Mouse (Mus musculus) left cerebral cortex, adult 18-20 months (tissue): Measurements from ENCODE around the gene Pxn. TPM values are rescaled to one million over a fixed set of nuclear protein-coding genes. Genes with fewer than 3 reads are reported as not detected.
A peak's percentile ranks its signal among the peaks of the same experiment; 100 is the strongest.
"Not testable (repeated sequence)": the region's sequence is repeated elsewhere in the genome, so short reads cannot be mapped to it uniquely, and the experiment has no call there.

Experiments used
- DNase-seq, 2 experiments: peaks; one replicate each; pipeline ENCODE4 v3.0.0; 2021 to 2022; ENCODE audit warnings: low spot score in 2 of 2, mixed read lengths in 1 of 2
- total RNA-seq, 2 experiments: library from RNA; stranded (reverse); gene quantifications; 2 replicates each; pipeline ENCODE4 v1.2.3; 2021

Pxn gene
- total RNA-seq, 2 experiments from 2014 or later: 22.2 to 25.7 TPM

GRCm38 (mm10) chr5:115485489-115486205 lies 20.8 kb upstream of the Pxn start:
- no peak for DNase-seq

GRCm38 (mm10) chr5:115486726-115487125 lies 19.8 kb upstream of the Pxn start:
- no peak for DNase-seq

GRCm38 (mm10) chr5:115487353-115487752 lies 19.1 kb upstream of the Pxn start:
- DNase-seq: no peak

- DNase-seq: no peak
Observed at GRCm38 (mm10) chr5:115487942-115488580, 18.4 kb upstream of the Pxn start.

DNA sequence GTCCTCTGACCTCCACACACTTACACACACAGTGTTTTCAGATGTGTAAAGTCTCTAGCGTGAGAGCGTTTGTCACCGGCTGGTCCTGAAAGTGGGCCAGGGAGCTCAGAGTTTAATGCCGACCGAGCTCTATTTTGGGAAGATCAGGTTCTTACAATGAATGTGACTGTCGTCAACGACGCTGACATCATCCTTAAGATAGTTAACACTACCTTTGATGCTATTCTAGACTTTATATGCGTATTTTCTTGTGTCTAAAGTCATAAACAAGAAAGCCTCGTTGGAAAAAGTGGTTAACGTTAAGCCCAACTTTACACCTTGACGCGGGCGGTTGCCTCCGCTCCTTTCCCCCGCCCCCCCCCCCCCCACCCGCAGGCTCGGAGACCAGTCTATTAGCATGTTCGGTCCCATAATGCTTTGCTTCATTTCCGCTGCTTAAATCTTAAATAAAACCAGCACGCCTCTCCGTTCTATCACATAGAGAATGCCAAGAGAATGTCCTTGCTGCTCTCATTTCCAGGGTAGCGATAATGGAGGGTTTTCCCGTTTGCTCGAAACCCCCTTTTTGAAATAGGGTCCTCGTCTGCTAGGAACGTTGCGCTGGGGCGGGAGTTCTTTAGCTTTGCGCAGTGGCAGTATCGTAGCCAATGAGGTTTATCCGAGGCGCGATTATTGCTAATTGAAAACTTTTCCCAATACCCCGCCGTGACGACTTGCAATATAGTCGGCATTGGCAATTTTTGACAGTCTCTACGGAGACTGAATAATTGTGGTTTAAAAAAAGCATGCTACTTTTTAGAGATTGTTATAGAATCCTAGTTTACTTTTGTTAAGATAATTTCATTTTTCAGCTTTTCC lies 17.4 kb upstream of the Pxn start:
- peak; percentile 63 to 65 for DNase-seq

DNA sequence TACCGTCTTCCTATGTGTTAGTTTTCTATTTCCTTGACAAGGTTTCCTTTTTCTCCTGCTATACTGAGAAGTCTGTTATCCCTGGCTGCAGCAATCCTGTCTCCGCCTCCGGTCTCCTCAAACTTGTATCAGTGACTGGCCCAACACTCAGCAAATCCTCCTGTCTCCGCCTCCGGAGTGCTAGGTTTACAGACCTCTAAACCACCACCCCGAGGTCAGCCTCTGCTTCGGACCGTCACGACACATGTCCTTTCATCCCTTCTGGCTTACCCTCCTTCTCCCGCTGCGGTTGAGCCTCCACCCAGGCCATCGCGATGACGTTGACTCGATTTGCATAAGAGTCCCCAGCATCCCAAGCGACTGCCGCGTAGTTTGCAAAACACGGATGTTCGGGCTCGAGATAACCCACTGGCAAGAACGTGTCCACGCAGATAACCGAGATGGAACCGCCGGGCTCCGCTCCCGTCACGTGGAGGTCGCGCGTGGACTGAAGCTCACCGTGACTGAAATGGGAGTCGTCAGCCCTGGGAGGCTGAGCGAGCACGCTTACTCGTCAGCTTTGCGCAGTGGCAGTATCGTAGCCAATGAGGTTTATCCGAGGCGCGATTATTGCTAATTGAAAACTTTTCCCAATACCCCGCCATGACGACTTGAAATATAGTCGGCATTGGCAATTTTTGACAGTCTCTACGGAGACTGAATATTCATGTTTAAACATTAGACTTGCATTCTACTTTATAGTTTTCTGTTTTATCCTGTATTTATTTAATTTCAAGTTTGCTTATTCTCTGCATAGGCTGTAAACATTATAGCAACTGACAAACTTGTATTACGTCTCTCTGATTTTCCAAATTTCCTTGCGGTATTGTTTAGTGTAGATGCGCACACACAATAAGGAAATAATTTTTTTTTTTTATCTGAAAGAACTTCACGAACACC lies 16.5 kb upstream of the Pxn start:
- DNase-seq: peak; percentile 81 to 82

GRCm38 (mm10) chr5:115490638-115491000 lies 15.9 kb upstream of the Pxn start:
- DNase-seq: no peak

GRCm38 (mm10) chr5:115491076-115491475 lies 15.4 kb upstream of the Pxn start:
- no peak for DNase-seq

DNA sequence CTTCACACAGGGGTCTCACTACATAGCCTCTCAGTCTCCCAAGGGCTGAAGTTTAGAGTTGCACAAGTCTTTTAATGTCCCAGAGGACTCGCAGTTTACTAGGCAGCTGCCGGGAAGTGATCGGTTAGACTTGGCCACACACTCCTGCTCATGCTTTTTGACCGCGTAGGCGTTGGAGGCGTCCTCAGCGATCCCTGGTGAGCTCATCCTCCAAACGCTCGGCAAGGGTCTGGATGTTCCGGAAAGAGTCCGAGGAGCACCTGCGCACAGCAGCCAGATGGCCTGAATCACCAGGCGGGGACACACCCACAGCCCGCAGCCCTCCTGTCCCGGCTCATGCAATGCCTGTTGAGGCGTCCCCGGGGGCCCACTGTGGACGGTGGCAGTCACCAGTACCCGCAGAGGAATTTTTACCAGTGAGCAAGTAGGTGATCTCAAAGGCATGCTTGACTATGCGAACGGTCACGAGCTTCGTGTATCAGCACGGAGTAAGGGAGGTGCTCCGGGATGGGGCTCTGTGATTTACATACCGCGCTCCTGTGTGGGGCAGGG lies 14.6 kb upstream of the Pxn start:
- DNase-seq: peak in 1 of 2 experiments; percentile 34

DNA sequence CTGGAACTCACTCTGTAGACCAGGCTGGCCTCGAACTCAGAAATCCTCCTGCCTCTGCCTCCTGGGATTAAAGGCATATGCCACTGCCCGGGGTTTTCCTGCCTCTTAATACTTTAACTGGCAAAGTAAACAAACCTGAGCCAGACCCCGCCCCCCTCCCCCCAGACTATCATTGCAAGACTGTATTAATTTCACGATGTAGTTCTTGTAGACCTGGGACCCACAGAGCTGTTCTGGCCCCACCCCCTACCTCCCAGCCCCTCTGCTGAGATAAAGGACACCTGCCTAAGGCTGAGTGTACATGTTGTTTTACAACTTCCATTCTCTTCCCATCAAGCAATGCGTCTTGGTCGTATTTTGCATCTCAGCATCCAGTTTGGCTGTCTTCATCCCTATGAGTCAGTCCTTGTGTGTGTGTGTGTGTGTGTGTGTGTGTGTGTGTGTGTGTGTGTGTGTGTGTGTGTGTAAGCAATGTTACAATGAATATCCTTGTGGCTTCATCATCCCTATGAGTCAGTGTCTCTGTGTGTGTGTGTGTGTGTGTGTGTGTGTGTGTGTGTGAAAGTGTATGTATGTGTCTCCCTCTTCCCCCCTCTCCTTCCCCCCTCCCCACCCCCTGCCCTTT lies 13.7 kb upstream of the Pxn start:
- DNase-seq: no peak

DNA sequence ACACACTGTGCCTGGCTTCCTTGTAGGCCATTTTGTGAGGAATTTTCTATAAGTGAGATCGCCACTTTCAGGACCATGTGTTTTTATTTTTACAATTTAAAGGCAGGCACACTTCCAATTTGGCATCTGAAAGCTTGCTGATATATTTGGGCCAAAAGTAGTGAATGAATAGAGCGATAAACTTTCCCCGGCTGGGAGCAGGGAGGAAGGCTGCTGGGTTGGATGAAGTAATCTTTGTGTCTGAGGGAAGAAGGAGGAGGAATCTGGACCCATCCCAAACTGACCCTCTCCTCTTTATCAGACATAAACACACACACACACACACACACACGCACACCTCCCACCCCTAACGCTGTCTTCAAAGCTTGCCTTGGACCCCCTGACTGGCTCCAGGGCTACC lies 13.0 kb upstream of the Pxn start:
- no peak for DNase-seq

GRCm38 (mm10) chr5:115495618-115496017 lies 10.9 kb upstream of the Pxn start:
- not testable (repeated sequence) for DNase-seq

DNA sequence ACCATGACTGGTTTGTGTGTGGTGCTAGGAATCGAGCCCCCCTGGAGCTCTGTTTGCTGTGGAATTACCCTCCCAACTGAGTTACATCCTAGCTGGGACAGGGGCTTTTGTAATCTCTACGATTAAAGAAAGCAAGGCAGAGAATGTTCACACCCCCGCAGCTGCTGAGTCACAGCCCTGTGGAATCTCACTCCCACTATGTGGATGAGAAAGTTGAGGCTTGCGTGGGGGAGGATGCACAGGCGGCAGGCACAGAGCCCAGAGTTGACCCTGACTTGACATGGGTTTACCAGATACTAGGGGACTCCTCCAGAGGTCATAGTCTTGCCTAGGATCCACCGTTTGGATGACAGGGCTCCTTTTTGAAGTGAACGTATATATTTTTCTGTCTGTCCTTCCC lies 9.4 kb upstream of the Pxn start:
- DNase-seq: peak in 1 of 2 experiments; percentile 49

DNA sequence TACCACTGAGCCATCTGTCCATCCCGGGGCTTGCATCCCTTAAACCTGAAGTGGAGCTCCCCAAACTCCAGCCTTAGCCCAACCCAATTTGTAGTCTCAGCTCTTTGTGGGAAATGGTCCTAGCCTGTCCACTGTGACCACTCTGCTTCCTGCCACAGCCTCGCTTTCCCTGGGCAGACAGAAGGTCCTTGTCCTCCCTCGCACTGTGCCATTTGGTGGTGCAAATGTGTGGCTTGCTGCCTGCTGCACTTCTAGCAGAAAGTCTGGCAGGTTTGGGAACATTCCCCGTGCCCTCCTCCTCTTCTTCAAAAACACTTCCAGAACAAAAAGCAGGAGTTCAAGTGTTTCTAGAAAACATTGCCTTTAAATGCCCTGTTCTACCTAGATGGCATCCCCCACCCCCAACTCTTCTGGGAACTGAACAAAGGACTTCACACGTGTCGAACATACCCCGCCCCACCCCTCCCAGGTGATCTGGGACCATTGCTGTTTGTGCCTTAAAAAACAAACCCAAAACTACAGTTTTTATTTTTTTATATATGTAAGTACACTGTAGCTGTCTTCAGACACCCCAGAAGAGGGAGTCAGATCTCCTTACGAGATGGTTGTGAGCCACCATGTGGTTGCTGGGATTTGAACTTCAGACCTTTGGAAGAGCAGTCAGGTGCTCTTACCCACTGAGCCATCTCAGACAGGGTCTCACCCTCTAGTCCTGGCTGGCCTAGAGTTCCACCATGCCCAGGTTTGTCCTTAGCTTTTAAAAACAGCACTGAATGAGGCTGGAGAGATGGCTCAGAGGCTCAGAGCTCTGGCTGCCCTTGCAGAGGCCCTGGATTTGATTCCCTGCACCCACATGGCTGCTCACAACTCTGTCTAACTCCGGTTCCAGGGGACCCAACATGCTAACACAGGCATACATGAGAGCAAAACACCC lies 7.9 kb upstream of the Pxn start:
- no peak for DNase-seq

- DNase-seq: no peak
Observed at GRCm38 (mm10) chr5:115500383-115500935, 6.0 kb upstream of the Pxn start.

GRCm38 (mm10) chr5:115503035-115503434 lies 3.4 kb upstream of the Pxn start:
- DNase-seq: no peak

- DNase-seq: not testable (repeated sequence)
Observed at GRCm38 (mm10) chr5:115505617-115506016, 859 bp upstream of the Pxn start.

GRCm38 (mm10) chr5:115507267-115507980 lies 948 bp downstream of the Pxn start:
- no peak for DNase-seq
